Comparison of ENCODE assay signal across 32 mouse cellular contexts in the genomic region with DNA sequence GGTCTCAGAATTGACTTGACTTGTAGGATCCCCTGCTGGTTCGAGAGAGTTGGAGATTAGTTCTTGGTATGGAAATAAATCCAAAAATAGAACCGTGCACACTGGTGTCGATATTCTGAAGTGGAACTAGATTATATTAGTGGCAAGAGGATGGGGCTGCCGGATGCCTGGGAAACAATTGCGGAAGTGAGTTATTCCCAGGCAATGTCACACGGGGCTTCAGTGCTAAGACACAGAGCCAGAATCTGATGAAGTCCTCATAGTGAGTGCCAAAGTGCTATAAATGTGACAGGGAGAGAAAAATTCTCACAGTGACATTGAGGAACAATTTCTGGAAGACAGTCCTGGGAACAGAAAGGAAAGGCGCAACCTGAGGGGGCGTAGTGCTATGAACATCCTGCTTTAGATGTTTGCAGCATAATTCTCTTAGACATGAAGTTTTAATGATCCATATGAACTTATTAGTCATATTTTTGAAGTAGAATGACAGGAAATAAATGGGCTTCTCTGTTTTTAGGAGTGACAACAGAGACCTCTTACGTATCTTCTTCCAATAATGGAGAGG.
A peak's percentile ranks its signal among the peaks of the same experiment; 100 is the strongest.
DNase-seq lines count a peak whose midpoint lies in the region; ATAC-seq and TF ChIP-seq lines count a peak whose summit lies in the region.
"Had no signal": no experiment of that assay in that cellular context is flagged by ENCODE, and none has a peak within 500 bp of the region (broad histone marks: within the 10 kb centered on the region; RNA-seq: fewer than 3 reads in every experiment).

No protein-coding gene starts in this region.

- TF ChIP-seq CTCF in midbrain, postnatal 0 days (IDR thresholded peaks at IDR 0.05) = no peak

- no peak overlapping the region for H3K27ac ChIP-seq in heart, embryonic 10.5 days
- no peak overlapping the region for H3K27ac ChIP-seq in kidney, embryonic 16.5 days (ENCODE audit: low read length)
- H3K27ac ChIP-seq in heart, embryonic 14.5 days (replicated peaks in 1 of 2; ENCODE audit: control insufficient read depth in 1 of 2, insufficient read depth in 1 of 2, low read depth in 2 of 2, low read length in 2 of 2) = peak overlapping the region; percentile 39 to 44; a peak in 3 of 4 replicates
- no peak overlapping the region for H3K27ac ChIP-seq in midbrain, postnatal 0 days (ENCODE audit: low read depth, low read length)
- H3K27ac ChIP-seq: embryonic facial prominence, embryonic 10.5 days; embryonic facial prominence, embryonic 15.5 days; forebrain, embryonic 12.5 days; hindbrain, embryonic 12.5 days; hindbrain, postnatal 0 days; intestine, embryonic 15.5 days; layer of hippocampus, adult 2 months; left cerebral cortex, adult 2 months; limb, embryonic 13.5 days; midbrain, embryonic 13.5 days; neural tube, embryonic 15.5 days had no signal

- H3K9ac ChIP-seq in kidney, embryonic 16.5 days (replicated peaks; ENCODE audit: low read length) = no peak overlapping the region
- H3K9ac ChIP-seq in heart, embryonic 14.5 days (ENCODE audit: low read length) = no peak overlapping the region
- H3K9ac ChIP-seq in midbrain, postnatal 0 days (replicated peaks; ENCODE audit: low read length, poor library complexity, severe bottlenecking) = no peak overlapping the region
- H3K9ac ChIP-seq: embryonic facial prominence, embryonic 15.5 days; forebrain, embryonic 12.5 days; forebrain, postnatal 0 days; hindbrain, embryonic 12.5 days; intestine, embryonic 15.5 days; limb, embryonic 13.5 days; midbrain, embryonic 13.5 days; neural tube, embryonic 15.5 days had no signal

- H3K4me2 ChIP-seq in kidney, embryonic 16.5 days (replicated peaks; ENCODE audit: low read depth, low read length) = no peak overlapping the region
- peak overlapping the region; percentile 49 for H3K4me2 ChIP-seq in heart, embryonic 14.5 days (ENCODE audit: low read length)
- H3K4me2 ChIP-seq in midbrain, postnatal 0 days (ENCODE audit: low read depth, low read length, poor library complexity, severe bottlenecking) = no peak overlapping the region
- H3K4me2 ChIP-seq: embryonic facial prominence, embryonic 15.5 days; forebrain, embryonic 12.5 days; hindbrain, embryonic 12.5 days; intestine, embryonic 15.5 days; limb, embryonic 13.5 days; liver, embryonic 11.5 days; midbrain, embryonic 13.5 days; neural tube, embryonic 15.5 days had no signal

- WGBS in heart, embryonic 10.5 days = 59% methylated on average over 9 of the region's 9 CpGs
- WGBS in kidney, embryonic 16.5 days = 70% methylated on average over 9 of the region's 9 CpGs
- 41% methylated on average over 9 of the region's 9 CpGs for WGBS in heart, embryonic 14.5 days
- WGBS in midbrain, postnatal 0 days = 78% methylated on average over 9 of the region's 9 CpGs

- H3K36me3 ChIP-seq in heart, embryonic 10.5 days = no peaks in the 10 kb centered on the region
- no peaks in the 10 kb centered on the region for H3K36me3 ChIP-seq in kidney, embryonic 16.5 days (ENCODE audit: insufficient read depth, low read length)
- H3K36me3 ChIP-seq in heart, embryonic 14.5 days (ENCODE audit: control insufficient read depth, insufficient read depth, low read length) = no peaks in the 10 kb centered on the region
- no peaks in the 10 kb centered on the region for H3K36me3 ChIP-seq in midbrain, postnatal 0 days (ENCODE audit: insufficient read depth, low read length)
- H3K36me3 ChIP-seq: embryonic facial prominence, embryonic 10.5 days; embryonic facial prominence, embryonic 15.5 days; forebrain, embryonic 12.5 days; hindbrain, embryonic 12.5 days; intestine, embryonic 15.5 days; limb, embryonic 13.5 days; midbrain, embryonic 13.5 days; neural tube, embryonic 15.5 days had no signal

- no peak for DNase-seq in heart, embryonic 10.5 days (ENCODE audit: low spot score)
- DNase-seq in heart, postnatal 25 days (ENCODE audit: low spot score) = no peak
- DNase-seq in kidney, postnatal 4 days = peak; percentile 10 to 59
- peak; percentile 15 to 16 for DNase-seq in heart, postnatal 10 days
- DNase-seq in midbrain, postnatal 0 days (ENCODE audit: low spot score) = no peak
- DNase-seq: adrenal gland, adult 8-10 months; B cell, adult 2 months; cerebellum, adult 2 months; cerebellum, postnatal 14 days; forebrain, postnatal 0 days; gastrocnemius, postnatal 14 days; lung, postnatal 4 days; retina, postnatal 1 day; right cerebral cortex, postnatal 14 days; spleen, adult 18-20 months; thymus, postnatal 14 days had no signal

- no peaks in the 10 kb centered on the region for H3K4me1 ChIP-seq in heart, embryonic 10.5 days
- no peaks in the 10 kb centered on the region for H3K4me1 ChIP-seq in kidney, embryonic 16.5 days (ENCODE audit: insufficient read depth, low read length)
- peaks cover 4 to 7% of the 10 kb centered on the region in 2 experiments; a peak in 3 of 4 replicates for H3K4me1 ChIP-seq in heart, embryonic 14.5 days (ENCODE audit: control insufficient read depth in 2 of 2, insufficient read depth in 2 of 2, low read length in 2 of 2)
- no peaks in the 10 kb centered on the region for H3K4me1 ChIP-seq in midbrain, postnatal 0 days (ENCODE audit: insufficient read depth, low read length)
- H3K4me1 ChIP-seq: embryonic facial prominence, embryonic 10.5 days; embryonic facial prominence, embryonic 15.5 days; forebrain, embryonic 12.5 days; hindbrain, embryonic 12.5 days; intestine, embryonic 15.5 days; limb, embryonic 13.5 days; midbrain, embryonic 13.5 days; neural tube, embryonic 15.5 days had no signal

- no peak for ATAC-seq in kidney, embryonic 16.5 days (ENCODE audit: low FRiP score, low TSS enrichment)
- no peak for ATAC-seq in heart, embryonic 14.5 days (ENCODE audit: insufficient number of reproducible peaks, insufficient read depth, low FRiP score, low read depth)
- no peak for ATAC-seq in midbrain, postnatal 0 days (ENCODE audit: low FRiP score)
- ATAC-seq in activated CD4-positive, CD25-positive, alpha-beta regulatory T cell, adult 4 months = no peak
- ATAC-seq: forebrain, postnatal 0 days; hindbrain, postnatal 0 days; intestine, embryonic 15.5 days; lung, postnatal 0 days; midbrain, embryonic 13.5 days had no signal

- no peaks in the 10 kb centered on the region for H3K9me3 ChIP-seq in heart, embryonic 10.5 days
- H3K9me3 ChIP-seq in kidney, embryonic 16.5 days (ENCODE audit: low read length) = no peaks in the 10 kb centered on the region
- H3K9me3 ChIP-seq in heart, embryonic 14.5 days (ENCODE audit: control insufficient read depth, low read length) = no peaks in the 10 kb centered on the region
- no peaks in the 10 kb centered on the region for H3K9me3 ChIP-seq in midbrain, postnatal 0 days (ENCODE audit: low read length)
- H3K9me3 ChIP-seq: embryonic facial prominence, embryonic 10.5 days; embryonic facial prominence, embryonic 15.5 days; forebrain, embryonic 12.5 days; hindbrain, embryonic 12.5 days; intestine, embryonic 15.5 days; limb, embryonic 13.5 days; midbrain, embryonic 13.5 days; neural tube, embryonic 15.5 days had no signal

- intact Hi-C loops in heart, postnatal 25 days (cut with DNase I) = loop anchor here (10.0 kb wide), 1 partner anchor 107 kb away; no protein-coding TSS in a partner anchor
- intact Hi-C loops in heart, postnatal 10 days (cut with DNase I) = loop anchor here (5.0 kb wide), 1 partner anchor 105 kb away; no protein-coding TSS in a partner anchor

- 0 out of 2 replicates have a peak overlapping the region, but pooled peaks have one; percentile 16 for H3K4me3 ChIP-seq in heart, embryonic 10.5 days
- no peak overlapping the region for H3K4me3 ChIP-seq in kidney, embryonic 16.5 days (ENCODE audit: low read length)
- peak overlapping the region; percentile 3 to 13; a peak in 2 of 4 replicates for H3K4me3 ChIP-seq in heart, embryonic 14.5 days (ENCODE audit: control insufficient read depth in 1 of 2, insufficient read depth in 1 of 2, low read depth in 1 of 2, low read length in 2 of 2)
- no peak overlapping the region for H3K4me3 ChIP-seq in midbrain, postnatal 0 days (ENCODE audit: low read depth, low read length)
- H3K4me3 ChIP-seq: embryonic facial prominence, embryonic 10.5 days; embryonic facial prominence, embryonic 15.5 days; forebrain, embryonic 12.5 days; hindbrain, embryonic 12.5 days; intestine, embryonic 15.5 days; layer of hippocampus, adult 2 months; left cerebral cortex, adult 2 months; limb, embryonic 13.5 days; midbrain, embryonic 13.5 days; neural tube, embryonic 15.5 days had no signal

- H3K27me3 ChIP-seq in heart, embryonic 10.5 days (ENCODE audit: insufficient read depth, poor library complexity, severe bottlenecking) = no peaks in the 10 kb centered on the region
- H3K27me3 ChIP-seq in kidney, embryonic 16.5 days (ENCODE audit: insufficient read depth, low read length) = no peaks in the 10 kb centered on the region
- H3K27me3 ChIP-seq in heart, embryonic 14.5 days (ENCODE audit: control insufficient read depth, insufficient read depth, low read length) = no peaks in the 10 kb centered on the region
- H3K27me3 ChIP-seq in midbrain, postnatal 0 days (ENCODE audit: insufficient read depth, low read length) = no peaks in the 10 kb centered on the region
- H3K27me3 ChIP-seq: embryonic facial prominence, embryonic 15.5 days; forebrain, embryonic 12.5 days; hindbrain, embryonic 12.5 days; intestine, embryonic 15.5 days; limb, embryonic 13.5 days; midbrain, embryonic 13.5 days; neural tube, embryonic 15.5 days had no signal

Comparison
In these comparisons a context has a peak if more than half of its experiments do, and no peak if none do; other contexts are left out.
1. DNase-seq: peak in kidney, postnatal 4 days (2 of 2) and heart, postnatal 10 days (2 of 2); none in heart, embryonic 10.5 days (single experiment), heart, postnatal 25 days (single experiment) and midbrain, postnatal 0 days (single experiment).
2. H3K27ac ChIP-seq: peak in heart, embryonic 14.5 days (2 of 2); none in heart, embryonic 10.5 days (single experiment), kidney, embryonic 16.5 days (single experiment) and midbrain, postnatal 0 days (single experiment).
3. H3K4me3 ChIP-seq: peak in heart, embryonic 10.5 days (single experiment) and heart, embryonic 14.5 days (2 of 2); none in kidney, embryonic 16.5 days (single experiment) and midbrain, postnatal 0 days (single experiment).